Mouse (Mus musculus): Measurements from ENCODE around the gene Srebf2. TPM values are rescaled to one million over a fixed set of nuclear protein-coding genes. Genes with fewer than 3 reads are reported as not detected.

The Srebf2 gene
- polyA plus RNA-seq, 1 experiment from 2014 or later: 276 TPM

DNA sequence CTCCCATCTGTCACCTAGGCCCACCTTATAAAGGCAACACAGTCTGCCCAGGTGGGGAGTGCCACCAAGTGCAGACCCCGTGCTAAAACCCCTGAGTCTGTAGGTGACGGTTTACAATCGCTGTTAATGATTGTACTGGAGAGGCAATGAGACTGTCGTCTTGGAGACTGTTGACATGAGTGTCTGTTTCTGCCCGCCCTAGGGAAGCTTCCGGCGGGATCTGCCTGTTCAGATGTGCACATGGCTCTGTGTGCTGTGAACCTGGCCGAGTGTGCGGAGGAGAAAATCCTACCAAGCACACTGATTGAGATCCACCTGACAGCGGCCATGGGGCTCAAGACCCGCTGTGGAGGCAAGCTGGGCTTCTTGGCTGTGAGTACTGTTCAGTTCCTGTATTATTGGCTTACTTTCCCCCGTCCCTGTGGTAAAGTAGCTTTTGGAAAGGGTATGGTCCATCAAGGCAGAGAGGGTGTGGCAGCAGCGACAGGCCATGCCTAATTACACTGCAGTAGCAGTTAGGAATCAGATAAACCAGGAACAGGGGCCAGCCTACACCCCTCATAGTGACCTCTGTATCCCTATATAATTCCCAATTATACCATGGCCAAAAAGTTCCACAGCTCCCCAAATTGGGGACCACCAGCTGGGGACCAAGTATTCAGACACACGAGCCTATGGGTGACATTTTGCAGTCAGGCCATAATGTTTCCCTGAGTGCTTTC is 38.2 kb downstream of the Srebf2 start:
- H3K4me2 ChIP-seq (replicated peaks): no peak overlapping the region
- H3K4me3 ChIP-seq: no peak overlapping the region
- H3K9me3 ChIP-seq: peaks cover 13% of the 10 kb centered on the region
- no peak for ATAC-seq (ENCODE audit: low FRiP score, low read depth)
- H3K27me3 ChIP-seq: no peaks in the 10 kb centered on the region
- peaks cover 99% of the 10 kb centered on the region for H3K36me3 ChIP-seq
- no peak overlapping the region for H3K9ac ChIP-seq (replicated peaks)
- H3K27ac ChIP-seq (replicated peaks): 0 out of 2 replicates have a peak overlapping the region, but pooled peaks have one; percentile 25
- no peaks in the 10 kb centered on the region for H3K4me1 ChIP-seq
- WGBS: 95% methylated on average over 14 of the region's 14 CpGs

DNA sequence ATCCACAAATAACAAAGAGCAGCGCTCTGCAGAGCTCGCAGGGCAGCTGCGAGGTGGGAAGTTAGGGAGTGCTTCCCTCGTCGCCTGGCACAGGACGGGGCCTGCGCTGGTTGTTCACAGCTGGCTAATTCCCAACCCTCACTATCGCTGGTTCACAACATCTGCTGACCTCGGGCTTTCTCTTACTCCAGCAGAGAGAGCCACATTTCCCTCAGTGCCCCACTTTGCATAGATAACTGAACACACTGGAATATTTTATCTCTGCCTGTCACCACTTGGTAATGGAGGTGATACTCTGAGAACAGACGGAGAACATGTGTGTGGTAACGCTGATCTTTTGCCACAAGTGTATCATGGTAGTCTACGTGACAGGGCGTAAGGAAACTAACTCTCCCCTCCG is 39.1 kb downstream of the Srebf2 start:
- no peaks in the 10 kb centered on the region for H3K4me1 ChIP-seq
- no peaks in the 10 kb centered on the region for H3K27me3 ChIP-seq
- H3K36me3 ChIP-seq: peaks cover 98% of the 10 kb centered on the region
- no peak overlapping the region for H3K4me2 ChIP-seq (replicated peaks)
- no peak for ATAC-seq (ENCODE audit: low FRiP score, low read depth)
- no peak overlapping the region for H3K9ac ChIP-seq (replicated peaks)
- 87% methylated on average over 14 of the region's 14 CpGs for WGBS
- H3K9me3 ChIP-seq: peaks cover 12% of the 10 kb centered on the region
- no peak overlapping the region for H3K4me3 ChIP-seq
- peak overlapping the region; percentile 25; the same call in 1 of the 2 replicates for H3K27ac ChIP-seq (replicated peaks)

DNA sequence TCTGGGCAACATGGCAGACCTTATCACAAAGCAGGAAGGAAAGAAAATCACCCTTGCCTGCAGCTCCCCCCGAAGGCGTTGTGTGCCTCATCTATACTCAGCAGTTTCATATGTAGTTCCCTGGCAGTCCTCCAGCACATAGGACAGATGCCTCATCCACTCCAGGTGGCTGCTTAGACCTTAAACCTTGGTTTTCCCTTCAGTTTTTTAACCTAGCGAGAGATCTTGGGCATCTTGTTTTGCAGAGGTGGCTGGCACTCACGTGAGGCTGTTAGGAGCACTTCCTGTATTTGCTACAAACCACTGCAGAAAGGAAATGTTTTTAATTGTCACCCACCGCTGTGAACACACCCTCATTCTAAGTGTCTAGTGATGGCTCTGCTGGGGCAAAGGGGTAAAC is 40.0 kb downstream of the Srebf2 start:
- peaks cover 98% of the 10 kb centered on the region for H3K36me3 ChIP-seq
- H3K9ac ChIP-seq (replicated peaks): no peak overlapping the region
- H3K4me2 ChIP-seq (replicated peaks): no peak overlapping the region
- H3K4me1 ChIP-seq: no peaks in the 10 kb centered on the region
- peaks cover 6% of the 10 kb centered on the region for H3K9me3 ChIP-seq
- ATAC-seq (ENCODE audit: low FRiP score, low read depth): no peak
- H3K4me3 ChIP-seq: no peak overlapping the region
- 95% methylated on average over 5 of the region's 5 CpGs for WGBS
- H3K27ac ChIP-seq (replicated peaks): no peak overlapping the region
- H3K27me3 ChIP-seq: no peaks in the 10 kb centered on the region

DNA sequence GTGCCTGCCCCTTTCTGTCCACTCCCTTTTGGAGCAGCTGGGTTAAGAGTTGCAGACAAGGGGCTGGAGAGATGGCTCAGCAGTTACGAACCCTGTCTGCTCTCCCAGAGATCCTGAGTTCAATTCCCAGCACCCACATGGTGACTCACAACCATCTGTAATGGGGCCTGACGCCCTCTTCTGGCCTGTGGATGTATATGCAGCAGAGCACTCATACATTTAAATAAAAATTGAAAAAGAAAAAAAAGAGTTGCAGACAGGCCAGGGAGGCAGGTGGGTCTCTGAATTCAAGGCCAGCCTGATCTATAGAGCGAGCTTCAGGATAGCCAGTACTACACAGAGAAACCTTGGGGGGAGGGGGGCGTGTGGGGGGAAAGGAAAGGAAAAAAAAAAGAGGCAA is 40.4 kb downstream of the Srebf2 start:
- Histone ChIP-seq H3K36me3 (peaks cover 98% of the 10 kb centered on the region), H3K4me3 (no peak overlapping the region), H3K27me3 (no peaks in the 10 kb centered on the region), H3K9me3 (0 out of 2 replicates have a peak, but pooled peaks cover under 1% of the 10 kb centered on the region), H3K9ac (replicated peaks) (no peak overlapping the region), H3K4me1 (no peaks in the 10 kb centered on the region), H3K27ac (replicated peaks) (no peak overlapping the region), H3K4me2 (replicated peaks) (no peak overlapping the region)
- ATAC-seq (ENCODE audit: low FRiP score, low read depth): no peak
- WGBS: 87% methylated on average over 4 of the region's 4 CpGs

DNA sequence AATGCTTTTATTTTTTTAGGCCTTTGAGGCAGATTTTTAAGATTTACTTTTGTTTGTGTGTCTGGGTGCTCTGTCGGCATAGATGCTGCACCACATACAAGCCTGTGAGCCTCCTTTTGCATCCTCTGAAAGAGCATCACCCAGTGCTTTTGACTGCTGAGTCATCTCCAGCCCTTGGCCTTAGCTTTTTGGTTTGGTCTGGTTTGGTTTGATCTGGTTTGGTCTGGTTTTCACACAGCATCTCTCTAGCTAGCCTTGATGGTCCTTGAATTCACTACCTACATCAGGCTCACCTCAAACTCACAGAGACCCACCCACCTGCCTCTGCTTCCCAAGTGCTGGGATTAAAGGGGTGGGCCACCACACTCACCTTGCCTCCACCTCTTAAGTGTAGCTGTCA is 40.9 kb downstream of the Srebf2 start:
- ATAC-seq (ENCODE audit: low FRiP score, low read depth): no peak
- Histone ChIP-seq H3K9me3 (no peaks in the 10 kb centered on the region), H3K27ac (replicated peaks) (no peak overlapping the region), H3K36me3 (peaks cover 98% of the 10 kb centered on the region), H3K4me2 (replicated peaks) (no peak overlapping the region), H3K4me1 (no peaks in the 10 kb centered on the region), H3K4me3 (no peak overlapping the region), H3K27me3 (no peaks in the 10 kb centered on the region), H3K9ac (replicated peaks) (no peak overlapping the region)
- WGBS: 100% methylated on average over 1 of the region's 1 CpGs

DNA sequence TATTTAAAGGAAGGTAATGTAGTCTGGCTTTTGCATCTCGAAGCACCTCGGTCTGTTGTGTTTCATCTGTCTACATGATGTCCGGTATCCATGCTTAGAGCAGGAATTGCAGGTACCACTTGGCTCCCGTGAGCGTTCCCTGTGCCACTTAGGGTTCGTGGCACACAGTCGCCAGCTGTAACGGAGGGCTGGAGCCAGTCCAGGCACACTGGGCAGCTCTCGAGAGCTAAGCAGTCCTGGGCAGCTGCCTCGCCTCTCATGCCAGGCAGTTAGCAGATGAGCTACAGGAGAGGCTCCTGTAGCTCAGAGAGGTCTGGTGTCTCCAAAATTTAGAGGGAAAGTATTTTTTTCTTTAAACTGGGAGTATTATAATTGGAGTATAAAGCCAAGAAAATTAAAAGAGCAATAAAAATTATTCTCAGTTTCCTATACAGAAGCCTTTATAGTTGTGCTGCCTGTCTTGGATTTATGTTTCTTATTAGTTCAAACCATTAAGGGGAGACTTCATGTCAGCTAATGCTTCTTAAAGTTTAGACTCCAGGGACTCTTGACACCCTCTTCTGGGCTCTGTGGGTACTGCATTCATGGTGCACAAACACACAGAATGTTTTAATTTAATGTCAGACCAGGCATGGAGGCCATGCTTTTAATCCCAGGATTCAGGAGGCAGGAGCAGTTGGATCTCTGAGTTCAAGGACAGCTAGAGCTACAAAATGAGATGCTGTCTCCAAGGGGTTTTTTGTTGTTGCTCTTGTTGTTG is 41.7 kb downstream of the Srebf2 start:
- no peak for ATAC-seq (ENCODE audit: low FRiP score, low read depth)
- H3K4me3 ChIP-seq: no peak overlapping the region
- WGBS: 98% methylated on average over 10 of the region's 10 CpGs
- no peak overlapping the region for H3K4me2 ChIP-seq (replicated peaks)
- no peak overlapping the region for H3K9ac ChIP-seq (replicated peaks)
- no peaks in the 10 kb centered on the region for H3K27me3 ChIP-seq
- H3K36me3 ChIP-seq: peaks cover 98% of the 10 kb centered on the region
- no peaks in the 10 kb centered on the region for H3K4me1 ChIP-seq
- no peaks in the 10 kb centered on the region for H3K9me3 ChIP-seq
- H3K27ac ChIP-seq (replicated peaks): no peak overlapping the region

DNA sequence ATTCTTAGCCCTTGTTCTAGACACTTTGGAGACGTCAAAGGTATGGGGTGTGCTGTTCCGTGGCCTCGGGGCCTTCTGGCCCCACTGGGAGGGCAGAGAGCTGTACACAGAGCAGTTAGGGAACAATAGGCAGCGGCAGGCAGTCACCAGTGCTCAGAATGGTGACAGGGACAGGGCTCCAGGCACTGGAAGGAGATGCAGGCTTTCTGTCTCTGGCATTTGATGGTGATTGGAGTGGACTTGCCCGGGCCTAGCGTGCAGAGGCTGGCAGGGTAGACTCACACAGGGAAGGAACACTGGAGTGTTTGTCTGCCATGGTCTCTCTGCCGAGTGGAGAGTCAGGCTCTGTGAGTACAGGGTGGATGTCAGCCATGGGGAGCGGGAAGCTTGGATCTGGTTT is 45.6 kb downstream of the Srebf2 start:
- no peak for ATAC-seq (ENCODE audit: low FRiP score, low read depth)
- Histone ChIP-seq H3K4me1 (no peaks in the 10 kb centered on the region), H3K4me3 (no peak overlapping the region), H3K9me3 (no peaks in the 10 kb centered on the region), H3K27ac (replicated peaks) (no peak overlapping the region), H3K9ac (replicated peaks) (no peak overlapping the region), H3K36me3 (peaks cover 98% of the 10 kb centered on the region), H3K4me2 (replicated peaks) (no peak overlapping the region), H3K27me3 (no peaks in the 10 kb centered on the region)
- WGBS: 83% methylated on average over 8 of the region's 8 CpGs

DNA sequence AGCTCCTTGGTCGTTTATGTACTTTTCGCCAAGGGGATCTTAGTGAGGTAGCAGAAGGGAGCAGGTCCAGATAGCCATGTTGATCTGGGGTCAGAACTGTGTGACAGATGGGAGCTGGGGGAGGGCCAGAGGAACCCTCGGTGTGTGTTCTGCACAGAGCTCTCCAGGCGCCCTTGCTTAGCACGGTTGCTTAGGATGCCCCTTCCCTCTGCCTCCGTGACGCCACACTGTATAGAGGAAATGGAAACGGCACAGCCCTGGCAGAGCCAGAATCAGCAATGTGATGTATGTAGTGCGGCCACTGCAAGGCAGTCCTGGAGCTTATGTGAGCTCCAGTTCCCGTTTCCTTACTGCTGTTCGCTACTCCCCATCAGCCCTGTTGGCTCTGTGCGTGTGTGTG is 49.3 kb downstream of the Srebf2 start:
- H3K4me2 ChIP-seq (replicated peaks): no peak overlapping the region
- H3K27ac ChIP-seq (replicated peaks): no peak overlapping the region

DNA sequence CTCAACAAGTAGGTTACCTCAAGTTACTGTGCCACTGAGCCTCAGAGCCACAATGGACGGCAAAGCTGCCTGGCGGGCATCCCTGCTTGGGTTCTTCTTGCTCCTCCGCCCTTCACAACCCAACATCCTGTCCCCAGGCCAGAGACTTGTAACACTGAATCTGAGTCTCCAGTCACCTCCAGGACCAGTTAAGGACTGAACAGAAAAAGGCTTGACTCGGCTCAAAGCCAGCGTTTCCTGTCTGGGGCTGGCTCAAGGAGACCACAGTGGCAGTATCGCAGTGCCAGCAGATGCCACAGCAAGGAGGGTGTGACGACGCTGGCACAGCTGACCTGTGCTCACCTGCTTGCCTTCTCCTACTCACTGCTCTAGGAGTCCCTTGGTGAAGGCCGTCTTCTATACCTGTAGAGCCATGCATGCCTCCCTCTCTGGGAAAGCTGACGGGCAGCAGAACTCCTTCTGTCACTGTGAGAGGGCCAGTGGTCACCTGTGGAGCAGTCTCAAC is 50.3 kb downstream of the Srebf2 start:
- WGBS: 96% methylated on average over 10 of the region's 10 CpGs
- Histone ChIP-seq H3K27me3 (no peaks in the 10 kb centered on the region), H3K4me2 (replicated peaks) (no peak overlapping the region), H3K36me3 (peaks cover 97% of the 10 kb centered on the region), H3K27ac (replicated peaks) (no peak overlapping the region), H3K9ac (replicated peaks) (no peak overlapping the region), H3K9me3 (no peaks in the 10 kb centered on the region), H3K4me1 (no peaks in the 10 kb centered on the region), H3K4me3 (no peak overlapping the region)
- ATAC-seq (ENCODE audit: low FRiP score, low read depth): no peak

More for the DNA sequence above, 49.3 kb downstream of the Srebf2 start:
- peaks cover 97% of the 10 kb centered on the region for H3K36me3 ChIP-seq
- H3K4me3 ChIP-seq: no peak overlapping the region
- H3K9ac ChIP-seq (replicated peaks): no peak overlapping the region
- H3K4me1 ChIP-seq: no peaks in the 10 kb centered on the region
- no peak for ATAC-seq (ENCODE audit: low FRiP score, low read depth)
- H3K9me3 ChIP-seq: no peaks in the 10 kb centered on the region
- no peaks in the 10 kb centered on the region for H3K27me3 ChIP-seq
- WGBS: 89% methylated on average over 12 of the region's 12 CpGs

DNA sequence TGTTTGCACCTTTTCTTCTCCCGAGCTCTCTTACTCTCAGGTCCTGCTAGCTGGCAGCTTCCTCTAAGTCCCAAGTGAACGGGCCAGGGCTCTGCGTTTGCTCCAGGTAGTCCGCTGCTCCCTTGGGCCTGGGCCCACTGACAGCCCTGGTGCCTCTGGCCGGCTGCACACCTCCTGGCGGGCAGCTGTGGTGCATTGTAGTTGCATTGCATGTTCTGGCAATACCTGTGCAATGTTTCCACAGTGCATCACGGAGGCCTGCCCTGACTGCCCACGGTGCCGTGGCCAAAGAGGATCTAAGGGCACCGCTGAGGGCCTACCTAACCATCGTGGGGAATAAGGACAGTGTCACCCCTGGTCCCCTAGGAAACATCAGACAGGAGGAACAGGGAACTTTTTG is 51.0 kb downstream of the Srebf2 start:
- H3K27me3 ChIP-seq: no peaks in the 10 kb centered on the region
- H3K9me3 ChIP-seq: no peaks in the 10 kb centered on the region
- peaks cover 97% of the 10 kb centered on the region for H3K36me3 ChIP-seq
- H3K9ac ChIP-seq (replicated peaks): no peak overlapping the region
- ATAC-seq (ENCODE audit: low FRiP score, low read depth): no peak
- 95% methylated on average over 11 of the region's 11 CpGs for WGBS
- H3K4me1 ChIP-seq: no peaks in the 10 kb centered on the region
- no peak overlapping the region for H3K4me2 ChIP-seq (replicated peaks)
- H3K4me3 ChIP-seq: no peak overlapping the region
- H3K27ac ChIP-seq (replicated peaks): no peak overlapping the region

DNA sequence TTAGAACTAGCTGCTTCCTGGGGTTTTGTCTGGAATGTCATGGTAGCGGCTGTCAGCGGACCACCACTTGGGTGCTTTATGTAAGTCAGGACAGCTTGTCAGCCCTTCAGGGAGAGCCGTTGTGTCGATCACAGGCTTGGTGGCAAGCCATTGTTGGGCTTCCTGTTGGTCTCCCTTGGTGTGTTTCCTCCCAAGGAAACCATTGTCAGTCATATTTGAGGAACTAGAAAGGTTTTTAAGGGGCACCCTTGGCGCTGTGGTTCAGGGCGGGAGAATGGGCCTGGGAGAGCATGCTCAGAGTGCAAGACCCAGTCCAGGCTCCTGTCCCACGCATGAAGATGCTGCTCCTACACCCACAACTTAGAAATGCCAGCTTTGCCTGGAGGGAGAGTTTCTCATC is 51.4 kb downstream of the Srebf2 start:
- no peaks in the 10 kb centered on the region for H3K9me3 ChIP-seq
- H3K4me3 ChIP-seq: no peak overlapping the region
- no peak overlapping the region for H3K4me2 ChIP-seq (replicated peaks)
- no peak for ATAC-seq (ENCODE audit: low FRiP score, low read depth)
- no peak overlapping the region for H3K9ac ChIP-seq (replicated peaks)
- peaks cover 4% of the 10 kb centered on the region; the same call in 1 of the 2 replicates for H3K27me3 ChIP-seq
- H3K27ac ChIP-seq (replicated peaks): no peak overlapping the region
- no peaks in the 10 kb centered on the region for H3K4me1 ChIP-seq
- WGBS: 93% methylated on average over 7 of the region's 7 CpGs
- peaks cover 97% of the 10 kb centered on the region for H3K36me3 ChIP-seq

DNA sequence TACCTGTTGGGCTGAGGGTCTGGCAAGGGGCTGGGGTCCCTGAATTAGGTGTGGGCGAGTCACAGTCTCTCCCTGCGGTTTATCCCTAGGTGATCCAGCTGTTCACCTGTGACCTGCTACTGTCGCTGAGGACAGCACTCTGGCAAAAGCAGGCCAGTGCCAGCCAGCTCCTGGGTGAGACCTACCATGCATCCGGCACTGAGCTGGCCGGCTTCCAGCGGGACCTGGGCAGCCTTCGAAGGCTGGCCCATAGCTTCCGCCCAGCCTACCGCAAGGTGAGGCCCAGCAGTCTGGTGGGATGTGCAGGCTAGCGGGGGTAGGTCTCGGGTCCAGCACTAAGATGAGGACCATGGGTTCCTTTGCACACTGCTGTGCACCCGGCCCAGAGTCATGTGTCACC is 52.6 kb downstream of the Srebf2 start:
- Histone ChIP-seq H3K9ac (replicated peaks) (no peak overlapping the region), H3K36me3 (peaks cover 97% of the 10 kb centered on the region), H3K4me1 (peaks cover 9% of the 10 kb centered on the region; the same call in 1 of the 2 replicates), H3K4me3 (no peak overlapping the region), H3K27me3 (peaks cover 6% of the 10 kb centered on the region; the same call in 1 of the 2 replicates), H3K9me3 (no peaks in the 10 kb centered on the region), H3K27ac (replicated peaks) (no peak overlapping the region), H3K4me2 (replicated peaks) (no peak overlapping the region)
- WGBS: 89% methylated on average over 12 of the region's 12 CpGs
- ATAC-seq (ENCODE audit: low FRiP score, low read depth): no peak

Data from midbrain, embryonic 12.5 days (tissue).